Mouse (Mus musculus) bone marrow macrophage, adult 2 months (primary cell): ENCODE results near the gene Gm15737.

Experiments
- CTCF ChIP-seq: IDR thresholded peaks from 2 replicates; pipeline ENCODE4 v1.5.1; 2012; ENCODE audit warnings: low read depth, mild to moderate bottlenecking, low read length, moderate library complexity
- POLR2A ChIP-seq: IDR thresholded peaks from 2 replicates; pipeline ENCODE4 v1.6.1; 2012; ENCODE audit warnings: mild to moderate bottlenecking, low read depth, low read length, borderline replicate concordance

GRCm38 (mm10) chr6:92875340-92875739 lies 6.2 kb downstream of the Gm15737 start:
- no peak for TF ChIP-seq CTCF
- no peak for TF ChIP-seq POLR2A
